Mouse (Mus musculus) liver, adult 2 months (tissue): ENCODE measurements around the gene Eif2ak3.

Experiments used
- CTCF ChIP-seq: fragments of 200-500 bp; IDR thresholded peaks from 2 replicates; pipeline ENCODE4 v1.5.1; 2011; ENCODE audit warnings: low read depth, low read length, control low read depth
- POLR2A ChIP-seq: fragments of 200-500 bp; IDR thresholded peaks from 2 replicates; pipeline ENCODE4 v1.6.1; 2011; ENCODE audit warnings: low read length, control low read depth; ENCODE audit not compliant: insufficient read depth; ENCODE audit errors: extremely low read depth

DNA sequence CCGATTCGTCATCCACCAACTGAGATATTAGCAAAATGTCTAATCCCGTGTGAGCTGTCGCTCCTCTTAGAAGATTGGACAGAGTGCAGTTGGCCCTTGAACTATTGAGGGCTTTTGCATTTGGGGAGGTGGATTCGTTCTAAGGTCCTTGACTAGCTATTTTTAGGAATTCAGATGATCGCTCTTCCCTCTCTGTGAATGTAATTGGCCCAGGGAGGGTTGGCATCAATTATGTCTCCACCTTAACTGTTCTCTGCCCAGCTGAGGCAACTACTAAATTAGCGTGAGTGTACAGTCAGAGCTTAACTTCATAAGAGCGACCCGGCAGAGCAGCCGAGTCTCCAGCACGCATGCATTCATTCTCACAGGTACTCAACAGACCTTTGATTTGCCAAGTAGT lies 43.7 kb downstream of the Eif2ak3 start:
- no peak for TF ChIP-seq CTCF
- no peak for TF ChIP-seq POLR2A
